Mouse (Mus musculus): Measurements from ENCODE around the gene Pank4. TPM values are rescaled to one million over a fixed set of nuclear protein-coding genes. Genes with fewer than 3 reads are reported as not detected.

Pank4 gene
- polyA plus RNA-seq, 1 experiment from 2014 or later = 47.2 TPM

DNA sequence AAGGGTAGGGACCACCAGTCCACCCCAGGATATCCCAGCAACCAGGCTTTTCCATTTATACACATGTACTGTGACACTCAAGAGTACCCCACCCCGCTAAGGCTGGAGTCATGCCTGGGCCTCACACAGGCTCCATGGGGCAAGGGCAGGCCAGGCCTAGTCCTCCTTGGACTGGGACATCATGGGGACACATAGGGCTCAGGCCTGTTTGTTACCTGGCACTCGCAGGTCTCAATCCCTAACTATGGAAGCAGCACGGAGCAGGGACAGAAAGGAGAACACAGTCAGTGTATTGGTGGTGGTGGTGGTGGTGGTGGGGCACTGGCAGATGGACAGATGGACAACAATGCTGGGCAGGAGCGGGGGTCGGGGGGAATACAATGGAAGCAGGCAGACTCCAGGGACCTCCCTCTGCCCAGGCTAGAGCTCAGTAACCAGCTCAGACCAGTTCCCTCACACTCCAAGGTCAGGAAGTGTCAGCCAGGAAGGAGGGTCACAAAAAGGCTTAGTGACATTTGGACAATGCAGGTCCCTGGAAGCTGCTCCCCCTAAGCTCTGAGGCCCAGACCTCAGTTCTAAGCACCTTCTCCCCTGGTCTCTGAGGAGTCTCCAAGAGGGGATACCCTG lies 21.3 kb downstream of the Pank4 start:
- peaks cover 7% of the 10 kb centered on the region; the same call in 1 of the 2 replicates for H3K36me3 ChIP-seq (ENCODE audit: control insufficient read depth, insufficient read depth, low read length)
- H3K4me3 ChIP-seq (ENCODE audit: low read depth, low read length) = no peak overlapping the region
- WGBS = 84% methylated on average over 5 of the region's 5 CpGs
- ATAC-seq (replicated peaks; ENCODE audit: low FRiP score) (no peak), DNase-seq (ENCODE audit: low spot score) (no peak)
- H3K9me3 ChIP-seq (ENCODE audit: control insufficient read depth, low read length) = no peaks in the 10 kb centered on the region
- no peaks in the 10 kb centered on the region; the same call in 1 of the 2 replicates for H3K27me3 ChIP-seq (replicated peaks; ENCODE audit: control insufficient read depth, insufficient read depth, low read length)
- peaks cover 23% of the 10 kb centered on the region for H3K4me1 ChIP-seq (replicated peaks; ENCODE audit: control insufficient read depth, insufficient read depth, low read length)
- H3K9ac ChIP-seq (ENCODE audit: low read depth, low read length) = no peak overlapping the region
- H3K27ac ChIP-seq (ENCODE audit: low read depth, low read length) = no peak overlapping the region
- H3K4me2 ChIP-seq = no peak overlapping the region

DNA sequence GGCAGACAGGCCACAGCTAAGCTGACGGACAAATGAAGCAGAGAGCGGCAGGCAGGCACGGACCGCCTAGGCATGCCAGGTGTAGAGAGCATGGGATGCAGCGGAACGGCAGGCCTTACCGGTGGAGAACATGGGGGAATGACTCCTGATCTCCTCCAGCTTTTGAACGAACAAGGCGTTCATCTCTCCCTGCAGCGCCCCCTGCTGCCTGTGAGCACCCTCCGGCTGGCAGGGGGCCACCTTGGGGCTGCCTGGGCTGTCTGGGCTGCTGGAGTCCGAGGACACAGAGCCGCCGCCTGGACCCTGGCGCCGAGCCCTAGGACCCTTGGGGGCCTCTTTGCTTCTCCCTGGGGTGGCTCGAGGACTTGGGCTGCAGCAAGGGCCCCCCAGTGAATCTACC lies 22.2 kb downstream of the Pank4 start:
- no peak overlapping the region for H3K27ac ChIP-seq (ENCODE audit: low read depth, low read length)
- H3K4me3 ChIP-seq (ENCODE audit: low read depth, low read length) = no peak overlapping the region
- H3K4me1 ChIP-seq (replicated peaks; ENCODE audit: control insufficient read depth, insufficient read depth, low read length) = peaks cover 23% of the 10 kb centered on the region
- H3K36me3 ChIP-seq (ENCODE audit: control insufficient read depth, insufficient read depth, low read length) = 0 out of 2 replicates have a peak, but pooled peaks cover 3% of the 10 kb centered on the region
- H3K9me3 ChIP-seq (ENCODE audit: control insufficient read depth, low read length) = no peaks in the 10 kb centered on the region
- H3K27me3 ChIP-seq (replicated peaks; ENCODE audit: control insufficient read depth, insufficient read depth, low read length) = no peaks in the 10 kb centered on the region; the same call in 1 of the 2 replicates
- peak; percentile 72 for DNase-seq (ENCODE audit: low spot score)
- H3K9ac ChIP-seq (ENCODE audit: low read depth, low read length) = no peak overlapping the region
- WGBS = 24% methylated on average over 17 of the region's 17 CpGs
- peak overlapping the region; percentile 47 for H3K4me2 ChIP-seq
- ATAC-seq (replicated peaks; ENCODE audit: low FRiP score) = peak; percentile 19; the same call in 1 of the 2 replicates

DNA sequence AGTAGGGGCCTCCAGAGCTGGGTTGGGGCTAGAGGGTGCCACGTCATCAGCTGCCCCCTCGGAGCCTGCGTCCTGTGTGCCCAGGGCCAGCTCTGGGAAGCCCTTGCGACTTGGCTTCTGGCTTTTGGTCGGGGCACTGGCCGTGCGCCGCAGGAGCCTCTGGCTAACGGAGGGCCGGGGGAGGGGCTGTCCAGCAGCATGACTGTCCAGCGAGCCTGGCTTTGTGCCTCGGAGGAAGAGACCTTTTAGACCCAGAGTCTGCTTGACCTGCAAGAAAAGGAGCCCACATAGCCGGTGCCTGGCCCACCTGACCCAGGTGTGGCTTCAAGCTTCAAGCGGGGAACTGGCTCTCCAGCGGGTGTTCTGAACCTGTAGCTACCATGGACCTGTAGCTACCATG lies 22.8 kb downstream of the Pank4 start:
- H3K27ac ChIP-seq (ENCODE audit: low read depth, low read length) = no peak overlapping the region
- no peak overlapping the region for H3K9ac ChIP-seq (ENCODE audit: low read depth, low read length)
- WGBS = 77% methylated on average over 15 of the region's 15 CpGs
- H3K4me3 ChIP-seq (ENCODE audit: low read depth, low read length) = no peak overlapping the region
- DNase-seq (ENCODE audit: low spot score) = no peak
- no peaks in the 10 kb centered on the region for H3K36me3 ChIP-seq (ENCODE audit: control insufficient read depth, insufficient read depth, low read length)
- peaks cover 21% of the 10 kb centered on the region for H3K4me1 ChIP-seq (replicated peaks; ENCODE audit: control insufficient read depth, insufficient read depth, low read length)
- H3K9me3 ChIP-seq (ENCODE audit: control insufficient read depth, low read length) = no peaks in the 10 kb centered on the region
- H3K27me3 ChIP-seq (replicated peaks; ENCODE audit: control insufficient read depth, insufficient read depth, low read length) = no peaks in the 10 kb centered on the region; the same call in 1 of the 2 replicates
- no peak overlapping the region for H3K4me2 ChIP-seq
- no peak for ATAC-seq (replicated peaks; ENCODE audit: low FRiP score)

GRCm38 (mm10) chr4:154994876-154995275 lies 31.0 kb downstream of the Pank4 start:
- H3K4me1 ChIP-seq (replicated peaks; ENCODE audit: control insufficient read depth, insufficient read depth, low read length) = no peaks in the 10 kb centered on the region
- H3K36me3 ChIP-seq (ENCODE audit: control insufficient read depth, insufficient read depth, low read length) = no peaks in the 10 kb centered on the region
- H3K4me2 ChIP-seq = no peak overlapping the region
- H3K9ac ChIP-seq (ENCODE audit: low read depth, low read length) = no peak overlapping the region
- H3K27ac ChIP-seq (ENCODE audit: low read depth, low read length) = no peak overlapping the region
- H3K4me3 ChIP-seq (ENCODE audit: low read depth, low read length) = no peak overlapping the region
- DNase-seq (ENCODE audit: low spot score) (no peak), ATAC-seq (replicated peaks; ENCODE audit: low FRiP score) (no peak)
- 61% methylated on average over 4 of the region's 4 CpGs for WGBS
- H3K9me3 ChIP-seq (ENCODE audit: control insufficient read depth, low read length) = no peaks in the 10 kb centered on the region
- H3K27me3 ChIP-seq (replicated peaks; ENCODE audit: control insufficient read depth, insufficient read depth, low read length) = peaks cover 2% of the 10 kb centered on the region; the same call in 1 of the 2 replicates

- no peak for ATAC-seq (replicated peaks; ENCODE audit: low FRiP score)
- H3K9me3 ChIP-seq (ENCODE audit: control insufficient read depth, low read length) = no peaks in the 10 kb centered on the region
- peaks cover 2% of the 10 kb centered on the region; the same call in 1 of the 2 replicates for H3K27me3 ChIP-seq (replicated peaks; ENCODE audit: control insufficient read depth, insufficient read depth, low read length)
- no peaks in the 10 kb centered on the region for H3K36me3 ChIP-seq (ENCODE audit: control insufficient read depth, insufficient read depth, low read length)
- no peak overlapping the region for H3K9ac ChIP-seq (ENCODE audit: low read depth, low read length)
- H3K27ac ChIP-seq (ENCODE audit: low read depth, low read length) = no peak overlapping the region
- no peak for DNase-seq (ENCODE audit: low spot score)
- no peak overlapping the region for H3K4me2 ChIP-seq
- WGBS = 57% methylated on average over 8 of the region's 8 CpGs
- no peaks in the 10 kb centered on the region for H3K4me1 ChIP-seq (replicated peaks; ENCODE audit: control insufficient read depth, insufficient read depth, low read length)
- H3K4me3 ChIP-seq (ENCODE audit: low read depth, low read length) = no peak overlapping the region
Measured at GRCm38 (mm10) chr4:154996572-154997154, 32.7 kb downstream of the Pank4 start.

- WGBS = 57% methylated on average over 5 of the region's 5 CpGs
- H3K4me2 ChIP-seq = no peak overlapping the region
- ATAC-seq (replicated peaks; ENCODE audit: low FRiP score) (no peak), DNase-seq (ENCODE audit: low spot score) (no peak)
- no peaks in the 10 kb centered on the region; the same call in 1 of the 2 replicates for H3K27me3 ChIP-seq (replicated peaks; ENCODE audit: control insufficient read depth, insufficient read depth, low read length)
- H3K9me3 ChIP-seq (ENCODE audit: control insufficient read depth, low read length) = no peaks in the 10 kb centered on the region
- no peaks in the 10 kb centered on the region for H3K4me1 ChIP-seq (replicated peaks; ENCODE audit: control insufficient read depth, insufficient read depth, low read length)
- H3K4me3 ChIP-seq (ENCODE audit: low read depth, low read length) = no peak overlapping the region
- H3K36me3 ChIP-seq (ENCODE audit: control insufficient read depth, insufficient read depth, low read length) = no peaks in the 10 kb centered on the region
- H3K9ac ChIP-seq (ENCODE audit: low read depth, low read length) = no peak overlapping the region
- no peak overlapping the region for H3K27ac ChIP-seq (ENCODE audit: low read depth, low read length)
Measured at GRCm38 (mm10) chr4:154999379-154999778, 35.5 kb downstream of the Pank4 start.

GRCm38 (mm10) chr4:155005278-155005677 lies 41.4 kb downstream of the Pank4 start:
- DNase-seq (ENCODE audit: low spot score) = no peak
- Histone ChIP-seq H3K4me2 (no peak overlapping the region), H3K9ac (ENCODE audit: low read depth, low read length) (no peak overlapping the region), H3K36me3 (ENCODE audit: control insufficient read depth, insufficient read depth, low read length) (no peaks in the 10 kb centered on the region), H3K4me3 (ENCODE audit: low read depth, low read length) (no peak overlapping the region), H3K27ac (ENCODE audit: low read depth, low read length) (no peak overlapping the region), H3K9me3 (ENCODE audit: control insufficient read depth, low read length) (no peaks in the 10 kb centered on the region), H3K27me3 (replicated peaks; ENCODE audit: control insufficient read depth, insufficient read depth, low read length) (no peaks in the 10 kb centered on the region), H3K4me1 (replicated peaks; ENCODE audit: control insufficient read depth, insufficient read depth, low read length) (no peaks in the 10 kb centered on the region)
- WGBS = 89% methylated on average over 3 of the region's 3 CpGs
- ATAC-seq (replicated peaks; ENCODE audit: low FRiP score) = no peak

DNA sequence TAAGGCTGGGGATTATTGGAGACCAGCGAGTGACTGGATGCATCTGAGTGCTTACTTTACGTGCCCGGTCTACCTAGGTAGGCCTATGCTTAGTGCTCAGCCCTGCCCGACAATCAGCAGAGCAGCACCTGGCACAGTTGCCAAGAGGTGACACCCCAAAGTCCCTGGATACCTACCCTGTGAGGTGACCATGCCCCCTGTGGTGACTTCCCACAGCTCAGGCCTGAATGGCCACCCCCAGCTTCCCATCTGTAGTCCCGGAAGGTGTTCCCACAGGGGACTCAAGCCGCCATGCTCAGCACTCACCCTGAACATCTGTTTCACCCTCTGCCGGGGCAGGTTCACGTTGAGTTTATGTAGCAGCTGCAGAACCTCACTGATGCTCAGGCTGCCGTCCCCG lies 42.4 kb downstream of the Pank4 start:
- H3K4me1 ChIP-seq (replicated peaks; ENCODE audit: control insufficient read depth, insufficient read depth, low read length) = no peaks in the 10 kb centered on the region
- H3K9me3 ChIP-seq (ENCODE audit: control insufficient read depth, low read length) = no peaks in the 10 kb centered on the region
- H3K4me3 ChIP-seq (ENCODE audit: low read depth, low read length) = no peak overlapping the region
- H3K4me2 ChIP-seq = no peak overlapping the region
- no peak overlapping the region for H3K9ac ChIP-seq (ENCODE audit: low read depth, low read length)
- no peak; the same call in 1 of the 2 replicates for ATAC-seq (replicated peaks; ENCODE audit: low FRiP score)
- H3K27me3 ChIP-seq (replicated peaks; ENCODE audit: control insufficient read depth, insufficient read depth, low read length) = no peaks in the 10 kb centered on the region; the same call in 1 of the 2 replicates
- no peak for DNase-seq (ENCODE audit: low spot score)
- H3K36me3 ChIP-seq (ENCODE audit: control insufficient read depth, insufficient read depth, low read length) = no peaks in the 10 kb centered on the region
- no peak overlapping the region for H3K27ac ChIP-seq (ENCODE audit: low read depth, low read length)
- WGBS = 64% methylated on average over 10 of the region's 10 CpGs

DNA sequence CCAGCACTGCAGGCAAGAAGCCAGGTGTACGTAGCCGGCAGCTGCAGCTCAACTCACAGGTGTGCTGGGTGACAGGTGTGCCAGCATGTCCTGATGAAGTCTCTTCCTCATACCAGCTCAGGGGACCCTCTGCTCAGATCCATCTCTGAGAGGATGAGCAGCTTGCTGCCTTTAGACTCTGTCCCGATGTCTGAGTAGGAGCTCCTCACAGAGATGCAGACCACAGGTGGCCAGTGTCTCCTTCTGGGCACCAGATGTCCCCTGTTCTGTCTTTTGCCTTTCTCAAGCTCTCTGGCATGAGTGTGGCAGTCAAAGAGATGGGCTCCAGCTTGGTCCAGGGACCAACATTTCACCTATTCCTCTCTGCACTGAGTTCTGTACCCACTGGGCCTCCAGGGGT lies 43.7 kb downstream of the Pank4 start:
- DNase-seq (ENCODE audit: low spot score) (no peak), ATAC-seq (replicated peaks; ENCODE audit: low FRiP score) (no peak)
- Histone ChIP-seq H3K36me3 (ENCODE audit: control insufficient read depth, insufficient read depth, low read length) (no peaks in the 10 kb centered on the region), H3K9me3 (ENCODE audit: control insufficient read depth, low read length) (no peaks in the 10 kb centered on the region), H3K4me3 (ENCODE audit: low read depth, low read length) (no peak overlapping the region), H3K4me1 (replicated peaks; ENCODE audit: control insufficient read depth, insufficient read depth, low read length) (no peaks in the 10 kb centered on the region), H3K9ac (ENCODE audit: low read depth, low read length) (no peak overlapping the region), H3K27ac (ENCODE audit: low read depth, low read length) (no peak overlapping the region), H3K27me3 (replicated peaks; ENCODE audit: control insufficient read depth, insufficient read depth, low read length) (no peaks in the 10 kb centered on the region; the same call in 1 of the 2 replicates), H3K4me2 (no peak overlapping the region)
- WGBS = 81% methylated on average over 3 of the region's 3 CpGs

All from liver, embryonic 11.5 days (tissue).